Mouse (Mus musculus) T-helper 1 cell (primary cell): ENCODE data around the gene A630001G21Rik.

ENCODE experiments used
- in situ Hi-C: fragments of 300-600 bp; cut with MboI, MseI; formaldehyde crosslinking; loops from one replicate; pipeline ENCODE4 v1.15.1; 2025; ENCODE audit warnings: high pct_unique_total_duplicates

Gene A630001G21Rik

GRCm38 (mm10) chr1:85778436-85778835, at the start of gene A630001G21Rik:
A630001G21Rik (minus strand) TSS chr1:85778643.
- in situ Hi-C loops: no loop called here

DNA sequence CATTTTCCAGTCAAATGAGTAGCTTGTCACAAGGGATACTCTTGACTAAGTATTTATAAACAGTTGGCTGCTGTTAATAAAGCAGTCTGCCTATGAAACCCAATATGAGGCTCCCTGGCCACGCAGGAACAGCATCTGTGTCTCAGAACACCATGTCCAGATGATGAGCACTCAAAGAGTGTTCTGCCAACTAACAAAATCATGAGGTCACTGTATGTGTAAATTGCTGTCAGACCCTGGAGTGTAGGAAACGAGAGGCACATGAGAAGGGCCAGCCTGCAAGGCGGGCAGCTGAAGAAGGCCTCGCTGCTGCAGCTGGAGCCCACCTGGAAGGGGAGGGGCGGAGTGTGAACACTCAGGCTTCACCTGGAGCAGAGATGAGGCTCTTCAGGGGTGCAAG, 48.7 kb upstream of the A630001G21Rik start:
- in situ Hi-C loops: no loop called here

- in situ Hi-C loops: no loop called here
These were observed 46.5 kb upstream of the A630001G21Rik start for GRCm38 (mm10) chr1:85824905-85825304.

GRCm38 (mm10) chr1:85822239-85822638, 43.8 kb upstream of the A630001G21Rik start:
- in situ Hi-C loops: no loop called here

- in situ Hi-C loops: loop anchor here (10.0 kb wide), 1 partner anchor 225 kb away; the partner anchor contains the start of gene Sp110
These were observed 41.3 kb upstream of the A630001G21Rik start for GRCm38 (mm10) chr1:85819695-85820094.

DNA sequence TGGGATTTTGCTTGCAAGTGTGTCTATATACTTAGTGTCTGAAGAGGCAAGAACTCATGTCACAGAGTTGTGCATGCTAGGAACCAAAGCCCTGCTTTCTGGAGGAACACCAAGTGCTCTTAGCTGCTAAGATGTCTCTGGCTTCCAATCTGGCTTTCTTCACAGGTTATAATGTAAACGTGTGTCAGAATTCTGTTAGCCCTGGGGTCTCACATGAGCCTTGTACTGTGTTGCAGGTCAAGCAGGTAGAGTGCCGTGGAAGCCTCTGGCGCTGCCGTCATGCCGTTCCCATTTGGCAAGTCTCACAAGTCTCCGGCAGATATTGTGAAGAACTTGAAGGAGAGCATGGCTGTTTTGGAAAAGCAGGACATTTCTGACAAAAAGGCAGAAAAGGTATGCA, 39.7 kb upstream of the A630001G21Rik start:
- in situ Hi-C loops: loop anchor here (10.0 kb wide), 1 partner anchor 223 kb away; the partner anchor contains the start of gene Sp110

- in situ Hi-C loops: loop anchor here (10.0 kb wide), 1 partner anchor 219 kb away; the partner anchor contains the start of gene Sp110
These were observed 35.8 kb upstream of the A630001G21Rik start for GRCm38 (mm10) chr1:85814213-85814612.

DNA sequence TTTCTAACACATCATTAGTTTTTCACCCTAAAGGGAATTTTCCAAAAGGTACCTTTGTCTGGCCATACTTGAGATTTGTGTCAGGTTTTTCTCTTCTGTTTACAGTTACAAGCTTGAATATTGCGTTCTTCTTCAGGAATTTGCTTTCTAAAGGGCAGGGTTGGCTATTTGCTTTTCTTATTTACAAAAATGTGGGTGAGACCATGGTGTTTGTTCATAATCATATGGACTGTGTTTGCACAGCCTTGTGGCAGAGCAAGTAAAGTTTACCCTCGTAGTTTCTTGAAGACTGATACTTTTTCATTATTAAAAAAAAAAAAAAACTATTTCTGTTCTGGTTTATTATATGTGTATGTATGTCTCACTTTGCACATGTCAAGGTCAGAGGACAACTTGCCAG, 32.3 kb upstream of the A630001G21Rik start:
- in situ Hi-C loops: loop anchor here (10.0 kb wide), 1 partner anchor 216 kb away; the partner anchor contains the start of gene Sp110

DNA sequence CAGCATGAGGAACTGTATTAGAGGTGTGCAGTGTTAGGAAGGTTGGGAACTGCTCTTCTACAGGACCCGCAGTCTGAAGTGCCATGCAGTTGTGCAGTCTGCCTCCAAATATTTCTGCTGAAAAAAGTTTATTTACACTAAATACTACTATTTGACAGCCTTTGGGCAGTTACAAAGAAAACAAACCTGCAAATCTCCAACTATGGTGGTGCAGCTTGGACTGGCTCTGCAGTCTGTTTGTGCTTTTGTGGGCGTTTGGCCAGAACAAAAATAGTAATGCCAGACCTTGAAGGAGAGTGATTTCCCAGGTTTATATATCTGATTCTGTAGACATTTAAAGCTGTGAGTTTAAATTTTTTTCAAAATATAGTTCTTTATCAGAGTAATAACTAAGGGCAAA, 31.9 kb upstream of the A630001G21Rik start:
- in situ Hi-C loops: loop anchor here (10.0 kb wide), 1 partner anchor 216 kb away; the partner anchor contains the start of gene Sp110

DNA sequence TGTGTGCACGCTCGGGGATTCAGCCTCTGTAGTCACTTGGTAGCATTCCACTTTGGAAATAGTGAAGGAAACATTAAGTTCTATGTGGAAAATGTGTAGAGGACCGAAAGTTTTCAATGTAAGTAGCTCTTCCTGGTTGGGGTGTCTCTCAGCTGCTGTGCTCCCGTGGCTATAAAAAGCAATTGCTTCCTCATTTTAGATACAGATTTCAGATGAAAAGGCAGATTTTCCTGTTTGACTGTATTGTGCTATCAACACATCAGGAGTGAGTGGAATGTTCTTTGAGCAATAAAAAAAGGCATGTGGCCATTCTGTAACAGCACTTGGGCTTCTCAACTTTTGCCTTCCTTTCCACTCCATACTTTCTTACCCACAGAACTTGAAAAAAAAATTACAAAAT, 30.8 kb upstream of the A630001G21Rik start:
- in situ Hi-C loops: no loop called here

- in situ Hi-C loops: no loop called here
These were observed 26.1 kb upstream of the A630001G21Rik start for GRCm38 (mm10) chr1:85804551-85804950.

DNA sequence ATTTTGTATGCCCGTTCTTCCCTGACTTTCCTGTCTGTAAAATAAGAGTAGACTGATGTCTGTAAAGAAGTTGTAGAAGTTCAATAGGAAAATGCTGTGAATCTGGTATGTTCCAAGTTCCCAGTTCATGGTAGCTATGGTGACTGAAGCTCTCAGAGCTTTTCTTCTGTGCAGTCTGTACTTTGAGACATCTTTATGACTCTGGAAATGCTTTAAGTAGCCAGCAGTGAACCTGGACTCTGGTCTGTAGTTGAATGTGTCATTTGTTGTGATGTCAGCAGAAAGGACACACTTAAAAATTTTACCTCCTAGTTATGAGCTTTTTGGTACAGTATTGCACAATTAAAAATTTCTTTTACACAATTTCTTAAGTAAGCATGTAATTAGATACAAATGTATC, 24.1 kb upstream of the A630001G21Rik start:
- in situ Hi-C loops: no loop called here

- in situ Hi-C loops: loop anchor here (10.0 kb wide), 1 partner anchor 55 kb away; no protein-coding TSS in a partner anchor
These were observed 21.3 kb upstream of the A630001G21Rik start for GRCm38 (mm10) chr1:85799776-85800175.

GRCm38 (mm10) chr1:85795196-85795595, 16.8 kb upstream of the A630001G21Rik start:
- in situ Hi-C loops: loop anchor here (10.0 kb wide), 1 partner anchor 50 kb away; no protein-coding TSS in a partner anchor

DNA sequence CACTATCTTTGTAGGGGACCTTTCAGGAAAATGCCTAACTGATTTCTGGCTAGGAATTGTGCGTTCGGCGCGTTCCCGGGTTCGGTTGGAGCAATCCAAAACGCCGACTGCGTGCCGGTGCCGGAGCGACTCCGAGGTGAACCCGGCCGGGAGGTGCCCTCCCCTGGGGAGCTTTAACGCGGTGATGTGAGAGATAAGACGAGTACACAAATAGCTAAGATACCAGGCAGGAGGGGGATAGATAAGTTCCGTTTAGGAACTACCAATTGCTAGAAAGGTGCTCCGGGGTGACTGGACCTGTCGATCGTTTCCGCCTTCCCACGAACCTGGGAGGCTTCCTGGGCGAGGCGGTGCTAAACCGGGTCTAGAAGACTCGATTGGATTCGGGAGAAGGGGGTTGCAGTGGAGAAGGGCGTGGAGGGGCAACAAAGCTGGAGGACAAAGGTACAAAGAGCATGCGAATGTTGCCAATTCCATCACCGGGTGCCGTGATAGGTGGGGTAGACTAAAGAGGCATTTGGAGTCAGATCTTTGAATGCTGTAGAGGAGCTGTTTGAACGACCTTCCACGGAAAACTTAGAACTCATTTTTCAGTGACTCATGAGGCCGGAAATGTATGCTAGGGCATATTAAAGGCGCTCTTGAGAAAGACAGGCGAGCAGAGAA, 15.8 kb upstream of the A630001G21Rik start:
- in situ Hi-C loops: loop anchor here (10.0 kb wide), 1 partner anchor 49 kb away; no protein-coding TSS in a partner anchor

GRCm38 (mm10) chr1:85793208-85794105, 15.0 kb upstream of the A630001G21Rik start, which contains the start of gene Cab39:
Cab39 (plus strand) TSS chr1:85793441.
- in situ Hi-C loops: loop anchor here (10.0 kb wide), 1 partner anchor 49 kb away; no protein-coding TSS in a partner anchor

- in situ Hi-C loops: loop anchor here (10.0 kb wide), 1 partner anchor 47 kb away; no protein-coding TSS in a partner anchor
These were observed 13.0 kb upstream of the A630001G21Rik start for GRCm38 (mm10) chr1:85791476-85791875.

GRCm38 (mm10) chr1:85790565-85790964, 12.1 kb upstream of the A630001G21Rik start:
- in situ Hi-C loops: loop anchor here (10.0 kb wide), 1 partner anchor 46 kb away; no protein-coding TSS in a partner anchor

GRCm38 (mm10) chr1:85779428-85780180, 1.2 kb upstream of the A630001G21Rik start:
- in situ Hi-C loops: no loop called here

DNA sequence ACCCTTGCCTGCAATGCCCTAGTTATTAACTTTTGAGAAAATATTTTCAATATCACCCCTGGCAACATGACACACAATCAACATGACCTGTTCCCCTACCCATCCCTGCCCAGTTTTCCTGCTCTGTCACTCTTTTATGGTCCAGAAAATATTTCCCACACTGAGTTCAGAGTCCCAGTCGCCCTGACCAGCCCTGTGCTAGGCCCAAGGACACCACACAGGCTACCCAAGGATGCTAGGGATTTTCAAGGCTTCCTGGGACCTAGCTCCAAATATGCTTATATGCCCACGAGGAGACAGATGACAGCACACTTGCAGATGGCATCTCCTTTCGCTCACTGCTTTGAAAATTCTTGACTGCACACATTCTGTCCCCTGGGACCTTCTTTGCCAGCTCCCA, 569 bp upstream of the A630001G21Rik start:
- in situ Hi-C loops: no loop called here

DNA sequence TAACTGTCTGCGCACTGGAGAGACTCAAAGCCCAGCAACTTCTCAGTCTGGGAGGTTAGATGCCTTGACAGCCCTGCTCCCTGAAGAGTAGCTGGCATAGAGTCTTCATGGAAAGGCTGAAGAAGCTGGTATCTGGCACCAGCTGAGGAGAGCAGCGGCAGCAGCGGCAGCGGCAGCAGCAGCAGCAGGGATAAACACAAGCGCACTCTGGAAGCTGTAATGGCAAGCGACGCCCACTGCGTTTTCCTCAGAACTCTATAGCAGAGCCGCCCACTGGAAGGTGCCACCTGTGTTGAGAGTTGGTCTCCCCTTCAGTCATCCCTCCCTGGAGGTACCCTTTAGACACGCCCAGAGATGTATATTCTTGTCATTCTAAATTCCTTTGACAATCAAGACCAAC, 2.3 kb downstream of the A630001G21Rik start:
- in situ Hi-C loops: no loop called here
